Mouse (Mus musculus) stomach, postnatal 0 days (tissue): Measurements from ENCODE around the gene 1700029I15Rik.
A peak's percentile ranks its signal among the peaks of the same experiment; 100 is the strongest.

ENCODE experiments used
- CTCF ChIP-seq: IDR thresholded peaks from 2 replicates; pipeline ENCODE4 v1.5.1; 2016; ENCODE audit warnings: antibody characterized with exemption, low read depth, mild to moderate bottlenecking, moderate library complexity
- EP300 ChIP-seq: optimal IDR thresholded peaks from 2 replicates; pipeline ENCODE3; 2016; ENCODE audit warnings: antibody characterized with exemption

- peak; percentile 38 for TF ChIP-seq CTCF
- TF ChIP-seq EP300: no peak
These were observed 41.5 kb downstream of the 1700029I15Rik start for GRCm38 (mm10) chr2:92423702-92424461.
